Mouse (Mus musculus): ENCODE data around the gene Pias1. TPM values are rescaled to one million over a fixed set of nuclear protein-coding genes. Genes with fewer than 3 reads are reported as not detected.
"Not testable (repeated sequence)": the region's sequence is repeated elsewhere in the genome, so short reads cannot be mapped to it uniquely, and the experiment has no call there.

Gene Pias1
- polyA plus RNA-seq, 1 experiment, result 0.74 TPM

DNA sequence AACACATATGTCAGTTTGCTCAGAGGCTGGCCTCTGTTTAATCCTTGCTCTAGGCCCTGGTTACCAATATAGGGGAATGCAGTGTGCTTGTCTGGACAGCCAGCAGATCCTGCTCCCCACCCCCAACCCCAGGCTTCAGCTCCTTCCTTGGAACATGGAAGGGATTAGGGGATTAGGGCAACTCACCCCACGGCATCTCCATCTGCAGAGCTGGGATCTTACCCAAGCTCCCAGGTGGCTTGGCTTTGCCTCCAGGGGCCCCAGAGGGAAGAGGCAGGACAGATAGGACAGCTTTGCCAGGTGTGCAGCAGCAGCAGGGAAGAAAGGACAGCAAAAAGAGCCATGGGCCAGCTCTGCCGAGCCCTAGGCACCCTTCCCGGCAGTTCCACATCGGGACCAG, 126.9 kb downstream of the Pias1 start:
- peaks cover 13% of the 10 kb centered on the region for H3K27me3 ChIP-seq (replicated peaks)
- no peaks in the 10 kb centered on the region for H3K36me3 ChIP-seq (replicated peaks; ENCODE audit: low read length)
- no peak overlapping the region for H3K4me3 ChIP-seq (replicated peaks)
- no peaks in the 10 kb centered on the region for H3K9me3 ChIP-seq
- TF ChIP-seq FLI1 (IDR thresholded peaks at IDR 0.05; ENCODE audit: low read length) (no peak), GATA1 (IDR thresholded peaks at IDR 0.05; ENCODE audit: borderline replicate concordance, low read length) (no peak)
- peaks cover 35% of the 10 kb centered on the region for H3K4me1 ChIP-seq

GRCm38 (mm10) chr9:62860102-62860501, 127.6 kb downstream of the Pias1 start:
- Histone ChIP-seq H3K27me3 (replicated peaks) (peaks cover 13% of the 10 kb centered on the region), H3K4me1 (peaks cover 35% of the 10 kb centered on the region)
- H3K9me3 ChIP-seq; H3K36me3 ChIP-seq (replicated peaks; ENCODE audit: low read length); H3K4me3 ChIP-seq (replicated peaks): not testable (repeated sequence)

DNA sequence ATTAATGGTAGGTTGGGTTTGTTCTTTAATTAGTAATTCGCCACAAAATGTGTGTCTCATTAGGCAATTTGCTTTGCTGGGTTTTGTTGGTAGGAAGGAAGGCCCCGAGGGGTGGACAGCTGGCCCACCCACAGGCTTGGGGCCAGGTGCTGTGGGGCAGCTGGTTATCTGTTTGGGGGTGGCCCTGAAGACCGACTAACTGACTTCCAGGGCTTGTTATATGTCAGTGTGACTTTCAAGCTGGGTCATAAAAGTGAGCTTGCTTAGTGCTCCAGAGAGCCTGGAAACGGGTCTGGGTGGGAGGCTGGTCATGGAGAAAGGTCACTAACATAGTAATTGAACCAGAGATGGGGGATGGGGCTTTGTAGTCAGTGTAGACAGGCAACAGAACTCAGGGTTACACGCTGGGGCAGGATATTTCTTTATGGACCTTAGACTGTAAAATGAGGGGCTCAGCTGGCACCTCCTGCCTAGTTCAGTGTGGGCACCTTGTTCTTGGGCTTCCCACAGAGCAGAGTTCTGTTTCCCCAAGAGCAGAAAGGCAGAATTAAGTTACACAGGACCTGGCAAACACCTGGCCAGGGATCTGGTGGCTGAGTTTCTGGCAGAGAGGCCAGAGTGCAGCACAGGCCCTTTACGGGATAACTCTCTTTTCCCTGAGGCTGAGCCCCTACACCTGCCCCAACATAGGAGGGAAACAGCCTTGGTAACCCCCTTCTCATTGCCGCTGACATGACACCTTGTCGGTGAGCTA, 129.3 kb downstream of the Pias1 start:
- Histone ChIP-seq H3K9me3 (no peaks in the 10 kb centered on the region), H3K4me3 (replicated peaks) (no peak overlapping the region), H3K36me3 (replicated peaks; ENCODE audit: low read length) (no peaks in the 10 kb centered on the region), H3K4me1 (peaks cover 50% of the 10 kb centered on the region), H3K27me3 (replicated peaks) (peaks cover 13% of the 10 kb centered on the region)
- TF ChIP-seq GATA1 (IDR thresholded peaks at IDR 0.05; ENCODE audit: borderline replicate concordance, low read length) (no peak), FLI1 (IDR thresholded peaks at IDR 0.05; ENCODE audit: low read length) (no peak)

GRCm38 (mm10) chr9:62857719-62858261, 129.9 kb downstream of the Pias1 start, which contains the start of gene Calml4:
Gene Calml4 (plus strand): TSS chr9:62858080.
- no peaks in the 10 kb centered on the region for H3K36me3 ChIP-seq (replicated peaks; ENCODE audit: low read length)
- H3K4me3 ChIP-seq (replicated peaks), result peak within 1 kb of the TSS; percentile 47
- TF ChIP-seq GATA1 (IDR thresholded peaks at IDR 0.05; ENCODE audit: borderline replicate concordance, low read length) (no peak), FLI1 (IDR thresholded peaks at IDR 0.05; ENCODE audit: low read length) (no peak)
- no peaks in the 10 kb centered on the region for H3K9me3 ChIP-seq
- peaks cover 13% of the 10 kb centered on the region for H3K27me3 ChIP-seq (replicated peaks)
- H3K4me1 ChIP-seq, result peaks cover 50% of the 10 kb centered on the region

- Histone ChIP-seq H3K9me3 (no peaks in the 10 kb centered on the region), H3K4me3 (replicated peaks) (peak overlapping the region; percentile 47), H3K27me3 (replicated peaks) (peaks cover 13% of the 10 kb centered on the region), H3K4me1 (peaks cover 50% of the 10 kb centered on the region), H3K36me3 (replicated peaks; ENCODE audit: low read length) (peaks cover 2% of the 10 kb centered on the region)
- TF ChIP-seq GATA1 (IDR thresholded peaks at IDR 0.05; ENCODE audit: borderline replicate concordance, low read length) (no peak), FLI1 (IDR thresholded peaks at IDR 0.05; ENCODE audit: low read length) (no peak)
Observed at GRCm38 (mm10) chr9:62857216-62857615, 130.5 kb downstream of the Pias1 start.

DNA sequence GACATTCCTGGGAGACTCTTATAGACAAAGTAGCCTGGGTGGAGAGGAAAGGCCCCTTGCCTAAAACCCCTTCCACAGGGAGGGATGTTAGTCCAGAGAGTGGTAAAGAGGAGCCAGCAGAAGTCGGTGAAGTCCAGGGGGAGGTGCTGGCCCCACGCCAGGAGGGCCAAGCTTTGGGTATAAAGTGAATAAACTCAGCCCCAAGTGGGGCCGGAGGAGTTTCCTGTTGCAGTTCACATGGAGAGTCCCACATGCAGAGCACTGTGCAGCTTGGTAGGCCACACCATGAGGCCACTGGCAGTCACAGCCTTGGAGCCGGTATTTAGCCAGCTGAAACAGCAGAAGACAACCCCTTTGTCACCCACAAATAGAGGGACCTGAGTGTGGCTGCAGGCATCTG, 133.2 kb downstream of the Pias1 start:
- peaks cover 8% of the 10 kb centered on the region for H3K27me3 ChIP-seq (replicated peaks)

GRCm38 (mm10) chr9:62851571-62851970, 136.2 kb downstream of the Pias1 start:
- Histone ChIP-seq H3K27me3 (replicated peaks) (no peaks in the 10 kb centered on the region), H3K36me3 (replicated peaks; ENCODE audit: low read length) (peaks cover 53% of the 10 kb centered on the region), H3K9me3 (no peaks in the 10 kb centered on the region), H3K4me3 (replicated peaks) (no peak overlapping the region), H3K4me1 (peaks cover 57% of the 10 kb centered on the region)
- TF ChIP-seq GATA1 (IDR thresholded peaks at IDR 0.05; ENCODE audit: borderline replicate concordance, low read length), result no peak
- TF ChIP-seq FLI1 (IDR thresholded peaks at IDR 0.05; ENCODE audit: low read length), result no peak

More for the DNA sequence above, 133.2 kb downstream of the Pias1 start:
- H3K36me3 ChIP-seq (replicated peaks; ENCODE audit: low read length), result peaks cover 27% of the 10 kb centered on the region
- peaks cover 60% of the 10 kb centered on the region for H3K4me1 ChIP-seq
- H3K4me3 ChIP-seq (replicated peaks), result no peak overlapping the region
- TF ChIP-seq GATA1 (IDR thresholded peaks at IDR 0.05; ENCODE audit: borderline replicate concordance, low read length) (no peak), FLI1 (IDR thresholded peaks at IDR 0.05; ENCODE audit: low read length) (no peak)
- H3K9me3 ChIP-seq, result no peaks in the 10 kb centered on the region

GRCm38 (mm10) chr9:62848641-62849040, 139.1 kb downstream of the Pias1 start:
- Histone ChIP-seq H3K9me3 (no peaks in the 10 kb centered on the region), H3K4me1 (peaks cover 49% of the 10 kb centered on the region), H3K4me3 (replicated peaks) (no peak overlapping the region), H3K36me3 (replicated peaks; ENCODE audit: low read length) (peaks cover 77% of the 10 kb centered on the region), H3K27me3 (replicated peaks) (no peaks in the 10 kb centered on the region)
- TF ChIP-seq GATA1 (IDR thresholded peaks at IDR 0.05; ENCODE audit: borderline replicate concordance, low read length) (no peak), FLI1 (IDR thresholded peaks at IDR 0.05; ENCODE audit: low read length) (no peak)

- no peaks in the 10 kb centered on the region for H3K27me3 ChIP-seq (replicated peaks)
- H3K9me3 ChIP-seq, result no peaks in the 10 kb centered on the region
- H3K36me3 ChIP-seq (replicated peaks; ENCODE audit: low read length), result peaks cover 86% of the 10 kb centered on the region
- TF ChIP-seq GATA1 (IDR thresholded peaks at IDR 0.05; ENCODE audit: borderline replicate concordance, low read length), result no peak
- TF ChIP-seq FLI1 (IDR thresholded peaks at IDR 0.05; ENCODE audit: low read length), result no peak
- peaks cover 52% of the 10 kb centered on the region for H3K4me1 ChIP-seq
- no peak overlapping the region for H3K4me3 ChIP-seq (replicated peaks)
Observed at GRCm38 (mm10) chr9:62847694-62848093, 140.0 kb downstream of the Pias1 start.

DNA sequence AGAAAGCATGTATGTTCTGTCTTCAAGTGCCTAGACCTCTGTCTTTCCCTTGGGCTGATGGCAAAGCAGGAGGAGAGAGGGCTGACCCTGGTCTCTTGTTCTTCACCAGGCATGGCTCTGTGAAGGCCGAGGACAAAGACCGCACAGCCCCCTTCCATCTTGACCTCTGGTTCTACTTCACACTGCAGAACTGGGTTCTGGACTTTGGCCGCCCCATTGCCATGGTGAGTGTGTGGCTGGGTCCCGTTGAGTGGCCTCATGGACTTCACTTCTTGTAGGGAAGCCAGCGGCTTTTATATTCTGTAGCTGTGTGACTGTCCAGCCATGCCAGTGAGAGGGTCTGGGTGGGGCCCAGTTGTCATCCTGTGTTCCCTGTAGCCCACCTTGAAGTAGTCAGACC, 143.3 kb downstream of the Pias1 start:
- Histone ChIP-seq H3K36me3 (replicated peaks; ENCODE audit: low read length) (peaks cover 70% of the 10 kb centered on the region), H3K27me3 (replicated peaks) (no peaks in the 10 kb centered on the region), H3K9me3 (no peaks in the 10 kb centered on the region), H3K4me1 (peaks cover 55% of the 10 kb centered on the region), H3K4me3 (replicated peaks) (no peak overlapping the region)
- TF ChIP-seq FLI1 (IDR thresholded peaks at IDR 0.05; ENCODE audit: low read length) (no peak), GATA1 (IDR thresholded peaks at IDR 0.05; ENCODE audit: borderline replicate concordance, low read length) (no peak)

Data from megakaryocyte, embryonic 14.5 days (primary cell).